Mouse (Mus musculus) forebrain, embryonic 13.5 days (tissue): ENCODE measurements at regions not wholly inside any gene's neighbourhood (a gene's known extent, or its start where the extent isn't known, plus 50 kb on each side); places are given as distances from the start of the nearest gene placed in this dataset.
"Not testable (repeated sequence)": the region's sequence is repeated elsewhere in the genome, so short reads cannot be mapped to it uniquely, and the experiment has no call there.

Experiments used
- ATAC-seq: fragments of 200-750 bp; cut with Nextera tagmentation; 2 replicates; pipeline ENCODE4 v1.8.0; 2017
- H3K27ac ChIP-seq: fragments of 300-500 bp; sonication (generic); 2 replicates; pipeline ENCODE4 v1.5.1; 2015; ENCODE audit warnings: inconsistent platforms, mild to moderate bottlenecking, moderate library complexity
- H3K27me3 ChIP-seq: fragments of 300-500 bp; sonication (generic); 2 replicates; pipeline ENCODE4 v1.6.1; 2015; ENCODE audit warnings: mild to moderate bottlenecking, inconsistent platforms
- H3K36me3 ChIP-seq: fragments of 300-500 bp; sonication (generic); 2 replicates; pipeline ENCODE4 v1.6.1; 2015; ENCODE audit warnings: mild to moderate bottlenecking, inconsistent platforms; ENCODE audit not compliant: poor library complexity, severe bottlenecking
- H3K4me1 ChIP-seq: fragments of 300-500 bp; sonication (generic); 2 replicates; pipeline ENCODE4 v1.6.1; 2015; ENCODE audit warnings: inconsistent platforms
- H3K4me2 ChIP-seq: fragments of 300-500 bp; sonication (generic); 2 replicates; pipeline ENCODE4 v1.6.1; 2015; ENCODE audit warnings: inconsistent platforms, mild to moderate bottlenecking, moderate library complexity
- H3K4me3 ChIP-seq: fragments of 300-500 bp; sonication (generic); 2 replicates; pipeline ENCODE4 v1.5.1; 2015; ENCODE audit warnings: mild to moderate bottlenecking, inconsistent platforms
- H3K9ac ChIP-seq: fragments of 300-500 bp; sonication (generic); 2 replicates; pipeline ENCODE4 v1.6.1; 2015; ENCODE audit warnings: mild to moderate bottlenecking, inconsistent platforms
- H3K9me3 ChIP-seq: fragments of 300-500 bp; sonication (generic); replicated peaks from 2 replicates; pipeline ENCODE4 v1.6.1; 2016; ENCODE audit warnings: inconsistent platforms
- WGBS: fragments of 180-500 bp; shearing (Covaris S2); methylation state at CpG from one replicate; pipeline ENCODE4 v1.1.7; 2015; 5-methylcytosine and 5-hydroxymethylcytosine counted together

- H3K4me1 ChIP-seq: no peaks in the 10 kb centered on the region
- no peaks in the 10 kb centered on the region for H3K36me3 ChIP-seq
- H3K9me3 ChIP-seq: no peaks in the 10 kb centered on the region
- no peak overlapping the region for H3K9ac ChIP-seq
- H3K4me2 ChIP-seq: no peak overlapping the region
- no peak overlapping the region for H3K4me3 ChIP-seq
- WGBS: 92% methylated on average over 9 of the region's 9 CpGs
- H3K27ac ChIP-seq: no peak overlapping the region
- ATAC-seq: no peak
- peaks cover under 1% of the 10 kb centered on the region; the same call in 1 of the 2 replicates for H3K27me3 ChIP-seq
Observed at GRCm38 (mm10) chr10:117451396-117452185, 71.8 kb upstream of the Cpsf6 start.

GRCm38 (mm10) chr10:117450631-117451030 lies 70.8 kb upstream of the Cpsf6 start:
- H3K4me1 ChIP-seq: no peaks in the 10 kb centered on the region
- H3K9me3 ChIP-seq: no peaks in the 10 kb centered on the region
- H3K27me3 ChIP-seq: no peaks in the 10 kb centered on the region
- 96% methylated on average over 4 of the region's 4 CpGs for WGBS
- ATAC-seq: no peak
- no peak overlapping the region for H3K4me2 ChIP-seq
- H3K4me3 ChIP-seq: no peak overlapping the region
- no peaks in the 10 kb centered on the region for H3K36me3 ChIP-seq
- no peak overlapping the region for H3K27ac ChIP-seq
- H3K9ac ChIP-seq: no peak overlapping the region

DNA sequence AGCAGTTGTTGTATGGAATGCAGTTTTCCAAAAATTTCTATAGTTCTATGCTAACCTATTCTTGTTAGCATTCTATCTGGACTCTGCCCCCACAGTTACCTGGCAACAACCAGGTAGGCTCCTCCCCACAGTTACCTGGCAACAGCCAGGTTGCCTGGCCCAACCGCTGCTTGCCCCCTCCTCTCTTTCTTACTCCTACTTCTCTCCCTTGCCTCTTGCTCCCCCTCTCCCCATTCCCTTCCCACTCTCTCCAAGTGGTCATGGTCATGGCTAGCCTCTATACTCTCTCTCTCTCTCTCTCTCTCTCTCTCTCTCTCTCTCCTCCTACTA lies 70.4 kb upstream of the Cpsf6 start:
- 85% methylated on average over 1 of the region's 1 CpGs for WGBS
- no peak overlapping the region for H3K27ac ChIP-seq
- H3K36me3 ChIP-seq: no peaks in the 10 kb centered on the region
- H3K9me3 ChIP-seq: no peaks in the 10 kb centered on the region
- H3K27me3 ChIP-seq: no peaks in the 10 kb centered on the region
- no peak overlapping the region for H3K9ac ChIP-seq
- no peak overlapping the region for H3K4me2 ChIP-seq
- no peak overlapping the region for H3K4me3 ChIP-seq
- no peak for ATAC-seq
- no peaks in the 10 kb centered on the region for H3K4me1 ChIP-seq

- no peaks in the 10 kb centered on the region for H3K9me3 ChIP-seq
- no peak overlapping the region for H3K4me2 ChIP-seq
- H3K9ac ChIP-seq: no peak overlapping the region
- H3K4me3 ChIP-seq: no peak overlapping the region
- ATAC-seq: no peak
- no peaks in the 10 kb centered on the region for H3K27me3 ChIP-seq
- no peaks in the 10 kb centered on the region for H3K36me3 ChIP-seq
- H3K27ac ChIP-seq: no peak overlapping the region
- WGBS: 94% methylated on average over 3 of the region's 3 CpGs
- H3K4me1 ChIP-seq: no peaks in the 10 kb centered on the region
Observed at GRCm38 (mm10) chr10:117449416-117450239, 69.8 kb upstream of the Cpsf6 start.

GRCm38 (mm10) chr10:117448783-117449182 lies 69.0 kb upstream of the Cpsf6 start:
- not testable (repeated sequence) for H3K4me2 ChIP-seq, H3K27me3 ChIP-seq, H3K9ac ChIP-seq, H3K27ac ChIP-seq, H3K36me3 ChIP-seq, H3K4me3 ChIP-seq, ATAC-seq, H3K9me3 ChIP-seq, H3K4me1 ChIP-seq
- WGBS: 91% methylated on average over 3 of the region's 3 CpGs

DNA sequence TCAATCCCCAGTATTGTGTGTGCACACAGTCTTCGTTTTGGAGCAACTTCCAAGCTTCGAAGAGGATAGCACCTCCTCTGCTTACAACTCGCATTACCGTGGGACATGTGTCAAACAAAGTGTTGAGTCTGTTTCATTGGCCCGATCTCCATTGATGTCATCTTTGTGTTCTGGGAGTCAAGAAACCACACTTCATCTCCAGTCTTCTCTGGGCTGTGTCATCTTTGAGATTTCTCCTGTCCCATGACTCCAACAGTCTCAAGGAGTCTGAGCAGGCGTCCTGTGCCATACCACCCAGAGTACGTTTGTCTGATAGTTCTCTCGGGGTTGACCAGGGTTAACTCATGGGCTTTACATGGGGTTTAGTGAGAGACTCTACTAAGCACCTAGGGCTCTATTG lies 67.8 kb upstream of the Cpsf6 start:
- ATAC-seq: no peak
- no peak overlapping the region for H3K4me2 ChIP-seq
- H3K27ac ChIP-seq: no peak overlapping the region
- peaks cover 6% of the 10 kb centered on the region; the same call in 1 of the 2 replicates for H3K9me3 ChIP-seq
- no peaks in the 10 kb centered on the region for H3K4me1 ChIP-seq
- H3K27me3 ChIP-seq: no peaks in the 10 kb centered on the region
- 93% methylated on average over 8 of the region's 8 CpGs for WGBS
- no peaks in the 10 kb centered on the region for H3K36me3 ChIP-seq
- H3K4me3 ChIP-seq: no peak overlapping the region
- no peak overlapping the region for H3K9ac ChIP-seq

- 74% methylated on average over 8 of the region's 8 CpGs for WGBS
- H3K36me3 ChIP-seq: no peaks in the 10 kb centered on the region
- no peak overlapping the region for H3K4me3 ChIP-seq
- H3K4me2 ChIP-seq: no peak overlapping the region
- no peak overlapping the region for H3K9ac ChIP-seq
- ATAC-seq: no peak
- H3K9me3 ChIP-seq: peaks cover 6% of the 10 kb centered on the region; the same call in 1 of the 2 replicates
- no peak overlapping the region for H3K27ac ChIP-seq
- 0 out of 2 replicates have a peak, but pooled peaks cover 2% of the 10 kb centered on the region for H3K4me1 ChIP-seq
- no peaks in the 10 kb centered on the region for H3K27me3 ChIP-seq
Observed at GRCm38 (mm10) chr10:117447206-117447605, 67.4 kb upstream of the Cpsf6 start.

- peaks cover 6% of the 10 kb centered on the region; the same call in 1 of the 2 replicates for H3K4me1 ChIP-seq
- H3K27ac ChIP-seq: no peak overlapping the region
- no peaks in the 10 kb centered on the region for H3K36me3 ChIP-seq
- H3K4me3 ChIP-seq: no peak overlapping the region
- no peak for ATAC-seq
- WGBS: 90% methylated on average over 7 of the region's 7 CpGs
- H3K4me2 ChIP-seq: no peak overlapping the region
- H3K27me3 ChIP-seq: no peaks in the 10 kb centered on the region
- H3K9ac ChIP-seq: no peak overlapping the region
- H3K9me3 ChIP-seq: peaks cover 6% of the 10 kb centered on the region; the same call in 1 of the 2 replicates
Observed at GRCm38 (mm10) chr10:117446776-117447175, 67.0 kb upstream of the Cpsf6 start.

DNA sequence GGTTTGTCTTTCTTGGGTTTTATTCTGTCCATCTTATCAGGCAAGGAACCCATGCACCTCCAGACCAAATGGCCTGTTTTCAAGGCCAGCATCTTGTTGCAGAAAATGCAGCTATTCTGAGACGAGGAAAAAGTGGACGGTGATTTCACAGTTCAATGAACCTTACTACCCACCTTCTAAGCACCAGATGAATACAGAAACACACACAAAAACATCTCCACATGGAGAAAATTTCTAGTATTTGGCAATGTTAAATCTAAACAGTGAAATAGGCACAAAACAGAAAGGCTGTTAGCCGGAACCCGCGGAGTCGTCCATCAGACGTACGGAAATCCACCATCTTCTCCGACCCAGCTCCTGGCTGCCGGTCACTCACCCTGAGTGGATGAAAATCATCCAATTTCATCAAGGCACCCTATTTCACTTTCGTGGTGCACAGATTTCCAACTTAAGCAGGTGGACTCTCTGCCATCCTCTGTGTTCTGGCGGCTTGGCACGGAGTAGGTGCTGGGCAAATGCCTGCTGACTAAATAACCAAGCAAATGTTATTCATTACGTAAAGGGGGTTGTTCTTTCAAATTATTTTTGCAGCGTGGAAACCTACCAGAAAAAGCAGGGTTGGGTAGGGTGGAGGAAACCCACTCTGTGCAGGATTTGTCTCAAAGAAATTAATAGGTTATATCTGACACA lies 66.1 kb upstream of the Cpsf6 start:
- Histone ChIP-seq H3K27ac (no peak overlapping the region), H3K4me2 (no peak overlapping the region), H3K36me3 (no peaks in the 10 kb centered on the region), H3K27me3 (no peaks in the 10 kb centered on the region), H3K9ac (no peak overlapping the region), H3K4me1 (peaks cover 14% of the 10 kb centered on the region; the same call in 1 of the 2 replicates), H3K4me3 (no peak overlapping the region), H3K9me3 (peaks cover 6% of the 10 kb centered on the region; the same call in 1 of the 2 replicates)
- ATAC-seq: no peak
- WGBS: 89% methylated on average over 15 of the region's 15 CpGs

DNA sequence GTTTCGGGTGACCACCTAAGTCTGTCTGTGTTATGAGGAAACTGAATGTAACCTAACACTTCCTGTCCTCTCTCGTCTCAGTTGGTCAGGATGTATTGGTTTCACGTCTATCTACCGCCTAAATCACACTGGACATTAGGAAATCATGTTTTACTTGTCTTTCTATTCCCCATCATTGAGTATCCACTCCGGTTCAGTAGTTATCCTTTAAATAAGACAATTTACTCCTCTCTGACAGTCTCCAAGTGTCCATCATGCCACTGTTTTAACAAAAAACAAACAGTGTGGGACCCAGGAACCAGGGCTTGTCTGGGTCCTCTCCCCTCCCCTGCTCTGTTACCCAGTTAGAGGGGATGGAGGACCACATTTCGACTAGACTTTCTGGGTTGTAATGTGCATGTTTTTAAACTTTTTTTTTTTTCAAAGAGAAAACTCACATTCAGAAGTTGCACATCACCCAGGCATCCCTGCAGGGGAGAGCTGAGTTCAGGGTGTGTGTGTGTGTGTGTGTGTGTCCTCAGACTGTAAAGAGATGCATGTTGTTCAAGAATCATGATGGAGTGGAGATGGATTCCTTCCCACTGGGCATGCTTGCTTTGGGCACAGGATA lies 65.5 kb upstream of the Cpsf6 start:
- H3K4me1 ChIP-seq: peaks cover 15% of the 10 kb centered on the region; the same call in 1 of the 2 replicates
- no peak overlapping the region for H3K4me2 ChIP-seq
- H3K36me3 ChIP-seq: no peaks in the 10 kb centered on the region
- H3K9ac ChIP-seq: no peak overlapping the region
- 72% methylated on average over 6 of the region's 6 CpGs for WGBS
- no peaks in the 10 kb centered on the region for H3K27me3 ChIP-seq
- no peak for ATAC-seq
- H3K27ac ChIP-seq: no peak overlapping the region
- H3K4me3 ChIP-seq: no peak overlapping the region
- peaks cover 6% of the 10 kb centered on the region; the same call in 1 of the 2 replicates for H3K9me3 ChIP-seq

DNA sequence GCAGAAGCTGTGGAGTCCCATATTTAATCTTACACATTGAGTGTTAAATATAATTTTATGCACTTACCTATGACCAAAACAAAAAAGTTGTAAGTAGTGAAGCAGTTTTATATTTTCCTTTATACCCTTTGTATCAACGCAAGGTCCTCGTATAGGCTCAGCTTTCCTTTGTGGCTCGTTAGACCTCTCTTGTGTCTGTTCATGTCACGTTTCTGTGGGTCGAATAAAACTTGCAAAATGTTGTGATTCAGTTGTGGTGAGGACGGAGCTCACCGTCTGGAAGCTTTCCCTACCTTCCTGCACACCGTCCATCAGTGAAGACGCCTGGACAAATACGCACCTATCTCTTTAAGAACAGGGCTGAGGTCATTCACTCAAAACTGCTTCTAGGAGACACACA lies 64.9 kb upstream of the Cpsf6 start:
- no peak overlapping the region for H3K9ac ChIP-seq
- H3K27ac ChIP-seq: no peak overlapping the region
- peaks cover 15% of the 10 kb centered on the region; the same call in 1 of the 2 replicates for H3K4me1 ChIP-seq
- no peaks in the 10 kb centered on the region for H3K27me3 ChIP-seq
- H3K9me3 ChIP-seq: peaks cover 6% of the 10 kb centered on the region
- H3K36me3 ChIP-seq: no peaks in the 10 kb centered on the region
- no peak for ATAC-seq
- H3K4me2 ChIP-seq: no peak overlapping the region
- 78% methylated on average over 10 of the region's 10 CpGs for WGBS
- no peak overlapping the region for H3K4me3 ChIP-seq
